In the genomic region with DNA sequence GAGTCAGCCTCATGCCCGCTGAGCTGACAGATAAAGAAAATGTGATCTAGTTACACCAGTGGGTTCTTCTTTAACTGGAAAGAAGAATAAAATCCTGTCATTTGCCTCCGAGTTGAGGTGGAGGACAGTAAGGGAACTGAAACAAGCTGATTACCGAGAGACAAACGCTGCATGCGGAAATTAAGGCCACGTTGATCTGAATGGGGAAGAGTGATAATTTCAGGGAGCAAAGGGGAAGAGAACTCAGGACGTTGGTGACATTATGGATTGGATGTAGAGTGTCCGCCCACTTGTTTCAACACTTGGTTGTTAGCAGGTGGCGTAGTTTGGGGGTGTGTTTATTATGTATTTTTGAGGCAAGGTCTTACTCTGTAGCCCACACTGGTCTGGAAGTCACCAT, we compare ENCODE assay signal across 23 mouse cellular contexts. TPM values are rescaled to one million over a fixed set of nuclear protein-coding genes. Genes with fewer than 3 reads are reported as not detected.
DNase-seq lines count a peak whose midpoint lies in the region; ATAC-seq and TF ChIP-seq lines count a peak whose summit lies in the region.
"Had no signal": no experiment of that assay in that cellular context is flagged by ENCODE, and none has a peak within 500 bp of the region (broad histone marks: within the 10 kb centered on the region; RNA-seq: fewer than 3 reads in every experiment).

No protein-coding gene starts in this region.

- peak; percentile 18 for DNase-seq in liver, adult 2 months (ENCODE audit: extremely low read depth, low read depth, low spot score)
- peak; percentile 75 for DNase-seq in MEL (ENCODE audit: low read depth, low spot score)
- DNase-seq in kidney, adult 11 months = no peak
- no peak for DNase-seq in gastrocnemius, adult 18-20 months (ENCODE audit: low spot score)
- DNase-seq: adrenal gland, adult 2 months; adrenal gland, postnatal 25 days; cerebellum, adult 2 months; cerebellum, postnatal 10 days; forebrain, postnatal 0 days; gastrocnemius, adult 2 months; gastrocnemius, postnatal 25 days; heart, postnatal 14 days had no signal

- TF ChIP-seq RAD21 in MEL (IDR thresholded peaks at IDR 0.05; ENCODE audit: low read depth, low read length) = no peak

- no peaks in the 10 kb centered on the region for H3K27me3 ChIP-seq in liver, adult 2 months (ENCODE audit: control insufficient read depth, insufficient read depth, low read length)
- H3K27me3 ChIP-seq in liver, embryonic 12.5 days (replicated peaks) = peaks cover 11% of the 10 kb centered on the region; the same call in 1 of the 2 replicates
- H3K27me3 ChIP-seq in MEL (ENCODE audit: control insufficient read depth in 1 of 2, insufficient read depth in 2 of 2, low read length in 2 of 2) = no peaks in the 10 kb centered on the region; a peak in 1 of 4 replicates
- H3K27me3 ChIP-seq: embryonic facial prominence, embryonic 12.5 days; forebrain, embryonic 12.5 days; heart, embryonic 15.5 days; intestine, embryonic 15.5 days; Patski had no signal

- no peaks in the 10 kb centered on the region for H3K79me2 ChIP-seq in liver, adult 2 months (ENCODE audit: control insufficient read depth, insufficient read depth, low read length)
- no peaks in the 10 kb centered on the region for H3K79me2 ChIP-seq in MEL (ENCODE audit: control insufficient read depth, insufficient read depth, low read length, poor library complexity)

- H3K36me3 ChIP-seq in liver, adult 2 months (ENCODE audit: control insufficient read depth, insufficient read depth, low read length) = no peaks in the 10 kb centered on the region
- H3K36me3 ChIP-seq in liver, embryonic 12.5 days = no peaks in the 10 kb centered on the region
- H3K36me3 ChIP-seq in MEL (ENCODE audit: control insufficient read depth in 1 of 2, insufficient read depth in 2 of 2, low read length in 2 of 2) = peaks cover 0 to 6% of the 10 kb centered on the region in 2 experiments; a peak in 2 of 4 replicates
- H3K36me3 ChIP-seq: embryonic facial prominence, embryonic 12.5 days; forebrain, embryonic 12.5 days; G1E; heart, embryonic 15.5 days; intestine, embryonic 15.5 days had no signal

- no peak overlapping the region for H3K9ac ChIP-seq in liver, adult 2 months (ENCODE audit: low read depth, low read length)
- H3K9ac ChIP-seq in liver, embryonic 12.5 days = no peak overlapping the region
- H3K9ac ChIP-seq in MEL (ENCODE audit: control insufficient read depth, low read depth, low read length, poor library complexity, severe bottlenecking) = peak overlapping the region; percentile 23; the same call in 1 of the 2 replicates
- H3K9ac ChIP-seq: embryonic facial prominence, embryonic 12.5 days; forebrain, embryonic 12.5 days; forebrain, postnatal 0 days; heart, embryonic 15.5 days; hindbrain, embryonic 14.5 days; intestine, embryonic 15.5 days had no signal

- H3K4me3 ChIP-seq in liver, adult 2 months (ENCODE audit: insufficient read depth, low read depth, low read length) = no peak overlapping the region
- no peak overlapping the region for H3K4me3 ChIP-seq in liver, embryonic 12.5 days
- peak overlapping the region; percentile 6 to 8; a peak in 2 of 4 replicates for H3K4me3 ChIP-seq in MEL (ENCODE audit: control insufficient read depth in 1 of 2, insufficient read depth in 1 of 2, low read depth in 2 of 2, low read length in 2 of 2)
- H3K4me3 ChIP-seq: embryonic facial prominence, embryonic 12.5 days; forebrain, embryonic 12.5 days; gastrocnemius, adult 2 months; heart, embryonic 15.5 days; intestine, embryonic 15.5 days had no signal

- H3K4me1 ChIP-seq in liver, adult 2 months (ENCODE audit: control insufficient read depth, insufficient read depth, low read length) = no peaks in the 10 kb centered on the region
- H3K4me1 ChIP-seq in liver, embryonic 12.5 days = peaks cover 14% of the 10 kb centered on the region
- H3K4me1 ChIP-seq in MEL (ENCODE audit: control insufficient read depth in 1 of 2, insufficient read depth in 2 of 2, low read length in 2 of 2) = peaks cover 6 to 21% of the 10 kb centered on the region in 2 experiments
- H3K4me1 ChIP-seq: embryonic facial prominence, embryonic 12.5 days had no signal

- WGBS in liver, adult 2 months = 80% methylated on average over 9 of the region's 9 CpGs
- WGBS in liver, embryonic 12.5 days (ENCODE audit: insufficient replicate concordance) = 61% methylated on average over 9 of the region's 9 CpGs

- H3K9me3 ChIP-seq in liver, embryonic 12.5 days (replicated peaks) = no peaks in the 10 kb centered on the region
- no peaks in the 10 kb centered on the region for H3K9me3 ChIP-seq in MEL (replicated peaks; ENCODE audit: insufficient read depth, low read length)
- H3K9me3 ChIP-seq: embryonic facial prominence, embryonic 12.5 days; forebrain, embryonic 12.5 days; G1E; heart, embryonic 15.5 days; intestine, embryonic 15.5 days had no signal

- peak; percentile 66 for TF ChIP-seq EP300 in MEL (IDR thresholded peaks at IDR 0.05; ENCODE audit: low read depth in 1 of 2, low read length in 2 of 2)

- H3K4me2 ChIP-seq in liver, embryonic 12.5 days = no peak overlapping the region
- H3K4me2 ChIP-seq: embryonic facial prominence, embryonic 12.5 days; forebrain, embryonic 12.5 days; heart, embryonic 11.5 days; heart, embryonic 15.5 days; hindbrain, embryonic 14.5 days; intestine, embryonic 15.5 days had no signal

- no peak for TF ChIP-seq POLR2A in liver, adult 2 months (IDR thresholded peaks at IDR 0.05; ENCODE audit: extremely low read depth, insufficient read depth, low read length)
- TF ChIP-seq POLR2A in MEL (IDR thresholded peaks at IDR 0.05; ENCODE audit: control insufficient read depth in 1 of 2, insufficient read depth in 1 of 2, low read depth in 1 of 2, low read length in 2 of 2, poor library complexity in 1 of 2) = no peak

- H3K27ac ChIP-seq in liver, adult 2 months (replicated peaks; ENCODE audit: insufficient read depth, low read depth, low read length) = no peak overlapping the region
- H3K27ac ChIP-seq in liver, embryonic 12.5 days = no peak overlapping the region
- 0 out of 2 replicates have a peak overlapping the region, but pooled peaks have one; percentile 9 for H3K27ac ChIP-seq in MEL (ENCODE audit: control insufficient read depth, low read depth, low read length)
- H3K27ac ChIP-seq: embryonic facial prominence, embryonic 12.5 days; forebrain, embryonic 12.5 days; gastrocnemius, adult 2 months; heart, embryonic 15.5 days; hindbrain, embryonic 14.5 days; intestine, embryonic 15.5 days had no signal

- no peak for TF ChIP-seq CTCF in liver, adult 2 months (IDR thresholded peaks at IDR 0.05; ENCODE audit: low read depth, low read length)
- no peak for TF ChIP-seq CTCF in MEL (IDR thresholded peaks at IDR 0.05 in 2 of 3, conservative IDR thresholded peaks at IDR 0.05 in 1 of 3; ENCODE audit: control insufficient read depth in 1 of 3, insufficient read depth in 1 of 3, low read depth in 2 of 3, low read length in 3 of 3, poor library complexity in 1 of 3, severe bottlenecking in 1 of 3)

- ATAC-seq in liver, embryonic 12.5 days = no peak
- peak; percentile 84 for ATAC-seq in granulocyte monocyte progenitor cell, adult 5-6 weeks (replicated peaks; ENCODE audit: poor library complexity, severe bottlenecking)
- peak; percentile 89 for ATAC-seq in monocyte, adult 5-6 weeks (replicated peaks; ENCODE audit: insufficient number of reproducible peaks, low FRiP score, low TSS enrichment, poor library complexity, severe bottlenecking)
- ATAC-seq: forebrain, postnatal 0 days; intestine, embryonic 15.5 days; Patski had no signal

TF ChIP-seq in MEL, 35 proteins besides CTCF, POLR2A, EP300 and RAD21 (continues in another document):
- TF ChIP-seq HCFC1 (IDR thresholded peaks at IDR 0.05; ENCODE audit: low read depth, low read length) (no peak), MAX (IDR thresholded peaks at IDR 0.05; ENCODE audit: low read length) (no peak), MAFK (IDR thresholded peaks at IDR 0.05; ENCODE audit: borderline replicate concordance, low read depth, low read length) (no peak), NRF1 (IDR thresholded peaks at IDR 0.05; ENCODE audit: insufficient read depth, low read depth, low read length, poor library complexity, severe bottlenecking) (no peak), MXI1 (IDR thresholded peaks at IDR 0.05; ENCODE audit: low read depth, low read length) (peak; percentile 31; the same call in 1 of the 2 replicates), TBP (IDR thresholded peaks at IDR 0.05; ENCODE audit: low read depth, low read length) (peak; percentile 56; the same call in 1 of the 2 replicates), MEF2A (IDR thresholded peaks at IDR 0.05; ENCODE audit: extremely low read depth, insufficient replicate concordance, low read depth, low read length, poor library complexity, severe bottlenecking) (no peak), POLR2AphosphoS5 (IDR thresholded peaks at IDR 0.05; ENCODE audit: borderline replicate concordance, low read depth, low read length) (no peak), ELF1 (IDR thresholded peaks at IDR 0.05; ENCODE audit: low read depth, low read length) (no peak), MAZ (IDR thresholded peaks at IDR 0.05; ENCODE audit: low read depth, low read length) (no peak), ZMIZ1 (IDR thresholded peaks at IDR 0.05; ENCODE audit: low read depth, low read length) (no peak)

RNA-seq across cellular contexts. Expression of a gene that starts 22.3 kb away (rescaled TPM):
- total RNA-seq in liver, adult 2 months (2014; rRNA removed) = 11.0 and 15.0 TPM in 2 replicates
- 41.1 and 41.9 TPM in 2 replicates for polyA plus RNA-seq in liver, adult 2 months (2012; rRNA removed)
- polyA plus RNA-seq in liver, embryonic 12.5 days (2016; fragmentation: Nextera tagmentation; extraction: Ambion mirVana) = 16.9 and 17.0 TPM in 2 replicates
- total RNA-seq in MEL (2012; rRNA removed) = 23.2 and 26.2 TPM in 2 replicates
- polyA plus RNA-seq in MEL (2012; ENCODE audit: insufficient read depth in 1 of 2, insufficient read length in 2 of 2, low read depth in 1 of 2, low replicate concordance in 2 of 2, missing spikeins in 1 of 2) = 10 to 100 TPM; 38.9 to 64.4 TPM
- 17.6 and 33.4 TPM in 2 replicates for total RNA-seq in granulocyte monocyte progenitor cell, adult 5-6 weeks (2014; fragmentation: Nextera tagmentation)
- 9.0 and 17.2 TPM in 2 replicates for total RNA-seq in granulocyte monocyte progenitor cell, adult 5-6 weeks (2017)
- 10.8 to 33.1 TPM (median 10.9 TPM) in 3 replicates for total RNA-seq in monocyte, adult 5-6 weeks (2017)
- total RNA-seq in gastrocnemius, adult 18-20 months (2021) = 10 to 100 TPM; 85.1 to 88.2 TPM

RNA-seq across cellular contexts. Expression of a gene that starts 34.5 kb away (rescaled TPM):
- 14.7 and 17.3 TPM in 2 replicates for total RNA-seq in liver, adult 2 months (2014; rRNA removed)
- polyA plus RNA-seq in liver, adult 2 months (2012; rRNA removed) = 27.7 and 28.4 TPM in 2 replicates
- 78.6 and 89.6 TPM in 2 replicates for polyA plus RNA-seq in liver, embryonic 12.5 days (2016; fragmentation: Nextera tagmentation; extraction: Ambion mirVana)
- total RNA-seq in MEL (2012; rRNA removed) = 75.3 and 93.2 TPM in 2 replicates
- polyA plus RNA-seq in MEL (2012; ENCODE audit: insufficient read depth in 1 of 2, insufficient read length in 2 of 2, low read depth in 1 of 2, low replicate concordance in 2 of 2, missing spikeins in 1 of 2) = 100 to 1,000 TPM in 1 of 2 experiments, not detected in 1; 261 TPM
- total RNA-seq in granulocyte monocyte progenitor cell, adult 5-6 weeks (2014; fragmentation: Nextera tagmentation) = 106 and 112 TPM in 2 replicates
- total RNA-seq in granulocyte monocyte progenitor cell, adult 5-6 weeks (2017) = 40.4 and 56.0 TPM in 2 replicates
- total RNA-seq in monocyte, adult 5-6 weeks (2017) = 28.1 to 56.7 TPM (median 47.2 TPM) in 3 replicates
- total RNA-seq in gastrocnemius, adult 18-20 months (2021) = 10 to 100 TPM; 63.9 to 66.6 TPM

Comparison
In these comparisons a context has a peak if more than half of its experiments do, and no peak if none do; other contexts are left out.
1. DNase-seq: peak in liver, adult 2 months (single experiment) and MEL (single experiment); none in kidney, adult 11 months (single experiment) and gastrocnemius, adult 18-20 months (single experiment).
2. H3K4me3 ChIP-seq: peak in MEL (2 of 2); none in liver, adult 2 months (single experiment) and liver, embryonic 12.5 days (single experiment).